Mouse (Mus musculus): ENCODE data around the gene Kit.

Gene Kit

GRCm38 (mm10) chr5:75635385-75635784 lies 60.7 kb downstream of the Kit start:
- no peak for DNase-seq (ENCODE audit: low spot score)

GRCm38 (mm10) chr5:75640637-75641036 lies 65.9 kb downstream of the Kit start:
- no peak for DNase-seq (ENCODE audit: low spot score)

- no peak for DNase-seq (ENCODE audit: low spot score)
Observed at GRCm38 (mm10) chr5:75647046-75647445, 72.3 kb downstream of the Kit start.

- no peak for DNase-seq (ENCODE audit: low spot score)
Observed at GRCm38 (mm10) chr5:75650566-75650965, 75.8 kb downstream of the Kit start.

GRCm38 (mm10) chr5:75653431-75653830 lies 78.7 kb downstream of the Kit start:
- DNase-seq (ENCODE audit: low spot score): no peak

GRCm38 (mm10) chr5:75658575-75658974 lies 83.9 kb downstream of the Kit start:
- no peak for DNase-seq (ENCODE audit: low spot score)

GRCm38 (mm10) chr5:75660342-75660741 lies 85.6 kb downstream of the Kit start:
- no peak for DNase-seq (ENCODE audit: low spot score)

- no peak for DNase-seq (ENCODE audit: low spot score)
Observed at GRCm38 (mm10) chr5:75662466-75662865, 87.8 kb downstream of the Kit start.

- no peak for DNase-seq (ENCODE audit: low spot score)
Observed at GRCm38 (mm10) chr5:75663768-75664167, 89.1 kb downstream of the Kit start.

- no peak for DNase-seq (ENCODE audit: low spot score)
Observed at GRCm38 (mm10) chr5:75667083-75667482, 92.4 kb downstream of the Kit start.

- DNase-seq (ENCODE audit: low spot score): no peak
Observed at GRCm38 (mm10) chr5:75671136-75671788, 96.5 kb downstream of the Kit start.

- no peak for DNase-seq (ENCODE audit: low spot score)
Observed at GRCm38 (mm10) chr5:75676024-75676423, 101.3 kb downstream of the Kit start.

GRCm38 (mm10) chr5:75679896-75680295 lies 105.2 kb downstream of the Kit start:
- no peak for DNase-seq (ENCODE audit: low spot score)

- no peak for DNase-seq (ENCODE audit: low spot score)
Observed at GRCm38 (mm10) chr5:75695162-75695809, 120.6 kb downstream of the Kit start.

GRCm38 (mm10) chr5:75696960-75697359 lies 122.2 kb downstream of the Kit start:
- no peak for DNase-seq (ENCODE audit: low spot score)

- DNase-seq (ENCODE audit: low spot score): no peak
Observed at GRCm38 (mm10) chr5:75698556-75698955, 123.8 kb downstream of the Kit start.

- no peak for DNase-seq (ENCODE audit: low spot score)
Observed at GRCm38 (mm10) chr5:75699081-75699480, 124.4 kb downstream of the Kit start.

GRCm38 (mm10) chr5:75699516-75699915 lies 124.8 kb downstream of the Kit start:
- DNase-seq (ENCODE audit: low spot score): no peak

GRCm38 (mm10) chr5:75701662-75702061 lies 126.9 kb downstream of the Kit start:
- DNase-seq (ENCODE audit: low spot score): no peak

- DNase-seq (ENCODE audit: low spot score): no peak
Observed at GRCm38 (mm10) chr5:75702080-75702479, 127.4 kb downstream of the Kit start.

- DNase-seq (ENCODE audit: low spot score): no peak
Observed at GRCm38 (mm10) chr5:75704584-75705175, 130.0 kb downstream of the Kit start.

- no peak for DNase-seq (ENCODE audit: low spot score)
Observed at GRCm38 (mm10) chr5:75705421-75705820, 130.7 kb downstream of the Kit start.
